Mouse (Mus musculus): Measurements from ENCODE around the gene Zmynd8.

DNA sequence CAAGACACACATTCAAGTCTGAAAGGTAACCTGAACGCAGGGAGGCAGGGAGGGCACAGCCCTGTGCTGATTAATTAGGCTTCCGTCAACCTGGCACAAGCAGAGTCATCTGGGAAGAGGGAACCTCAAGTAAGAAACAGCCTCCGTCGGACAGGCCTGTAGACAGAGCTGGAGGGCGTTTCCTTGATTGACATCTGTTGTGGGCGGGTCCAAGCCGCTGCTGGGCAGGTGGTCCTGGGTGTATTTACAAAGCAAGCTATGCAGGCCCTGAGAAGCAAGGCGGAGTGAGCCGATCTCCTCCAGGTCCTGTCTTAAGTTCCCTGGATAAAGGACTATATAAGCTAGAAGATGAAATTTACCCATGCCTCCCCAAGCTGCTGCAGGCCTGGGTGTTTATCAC is 65.3 kb downstream of the Zmynd8 start:
- TF ChIP-seq POLR2A (IDR thresholded peaks at IDR 0.05; ENCODE audit: insufficient read depth, low read length) (no peak), CTCF (IDR thresholded peaks at IDR 0.05; ENCODE audit: low read depth, low read length) (no peak)
